Mouse (Mus musculus) kidney, adult 9 months (tissue): ENCODE data around the gene Hrasls.
A peak's percentile ranks its signal among the peaks of the same experiment; 100 is the strongest.

Source experiments
- DNase-seq: peaks from one replicate; pipeline ENCODE4 v3.0.0; 2022

The Hrasls gene

DNA sequence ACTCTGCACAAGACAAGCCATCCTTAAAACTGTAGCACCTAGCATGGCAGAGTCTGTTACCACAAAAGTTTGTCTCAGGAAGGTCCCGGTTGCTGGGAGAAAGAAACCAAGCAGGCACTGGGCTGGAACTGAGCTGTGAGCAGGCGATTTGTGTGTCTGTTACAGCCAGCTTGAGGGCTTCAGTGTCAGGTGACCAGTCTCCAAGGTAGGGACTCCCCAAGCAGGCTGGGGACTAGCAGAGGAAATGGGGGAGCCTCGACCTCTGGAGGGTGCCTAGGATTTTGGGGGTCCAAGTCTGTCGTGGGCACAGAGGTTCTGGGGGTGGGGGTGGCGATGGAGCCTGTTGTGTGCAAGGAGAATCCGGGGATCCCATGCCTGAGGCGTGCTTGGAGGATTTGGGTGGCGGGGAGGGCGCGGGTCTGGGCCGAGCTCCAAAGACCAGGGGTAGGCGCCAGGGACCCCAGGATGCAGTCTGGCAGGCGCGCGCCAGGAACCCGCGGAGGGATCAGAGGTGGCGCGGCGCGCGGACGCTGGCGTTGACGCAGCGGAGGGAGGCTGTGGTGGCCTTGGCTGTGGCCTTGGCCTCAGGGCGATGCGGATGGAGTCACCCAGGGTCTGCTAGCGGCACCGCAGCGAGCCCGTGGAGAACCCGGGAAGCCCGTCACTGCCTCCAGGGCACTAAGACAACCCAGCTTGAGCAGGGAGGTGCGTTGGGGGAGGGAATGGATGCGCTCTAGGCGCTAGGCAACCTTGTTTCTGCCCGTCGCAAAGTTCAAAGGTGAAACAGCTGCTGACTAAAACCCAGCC lies at the start of gene Hrasls:
Gene Hrasls (plus strand): TSS at position 91 of the 807 bp plus-strand sequence.
- DNase-seq, result peak; percentile 61

DNA sequence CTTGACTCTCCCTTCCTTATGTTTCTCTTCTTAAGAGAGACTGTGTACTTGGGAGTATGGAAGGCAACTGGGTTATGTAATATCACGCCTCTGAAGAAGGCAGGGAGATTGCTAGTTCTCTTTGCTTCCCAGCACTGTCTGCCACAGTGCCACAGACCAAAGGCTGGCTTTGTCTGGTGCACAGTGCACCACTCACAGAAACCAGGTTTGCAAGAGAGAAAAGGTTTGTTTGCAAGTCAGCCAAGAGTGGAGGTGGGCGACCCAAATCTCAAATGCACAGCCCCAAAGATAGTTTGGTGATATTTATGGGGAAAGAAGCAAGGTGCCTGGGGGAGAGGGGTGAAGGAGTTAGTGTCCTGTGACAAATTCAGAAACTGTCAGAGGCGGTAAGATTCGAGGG lies 47.2 kb upstream of the Hrasls start:
- no peak for DNase-seq

DNA sequence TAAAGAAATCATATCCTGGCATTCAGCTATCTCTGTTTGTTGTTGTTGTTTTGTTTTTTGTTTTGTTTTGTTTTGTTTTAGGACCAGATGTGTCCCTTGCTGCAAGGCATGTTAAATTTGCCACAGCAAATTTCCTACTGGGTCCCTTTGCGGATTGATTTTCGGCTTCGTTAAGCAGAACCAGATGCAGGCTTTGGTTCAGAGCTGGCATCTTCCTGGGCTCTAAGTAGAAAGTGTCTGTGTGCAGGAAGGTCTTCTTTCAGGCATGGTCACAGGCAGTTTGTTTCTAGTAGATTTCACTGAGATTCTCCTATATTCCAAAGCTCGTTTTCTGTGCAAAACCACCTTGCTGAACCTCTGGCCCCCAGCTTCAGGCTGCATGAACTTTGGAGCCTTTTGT lies 42.4 kb upstream of the Hrasls start:
- no peak for DNase-seq

DNA sequence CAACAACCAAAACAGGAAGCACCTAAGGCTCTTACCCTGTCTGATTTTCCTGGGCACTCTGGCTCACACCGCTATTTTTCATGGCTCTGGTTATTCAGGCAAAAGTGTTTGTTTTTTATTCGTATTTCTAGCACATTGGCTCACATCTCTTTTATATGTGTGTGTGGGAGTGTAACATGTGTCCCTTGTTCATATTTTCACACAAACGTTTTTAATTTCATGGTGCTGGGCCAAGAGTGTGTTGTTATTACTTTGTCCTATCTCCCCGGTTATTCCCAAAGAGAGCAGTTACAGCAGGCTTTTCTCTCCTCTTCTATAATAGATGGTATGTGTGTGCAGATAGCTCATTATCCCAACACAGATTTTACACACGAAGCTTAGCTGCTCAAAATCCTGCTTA lies 37.8 kb upstream of the Hrasls start:
- no peak for DNase-seq

DNA sequence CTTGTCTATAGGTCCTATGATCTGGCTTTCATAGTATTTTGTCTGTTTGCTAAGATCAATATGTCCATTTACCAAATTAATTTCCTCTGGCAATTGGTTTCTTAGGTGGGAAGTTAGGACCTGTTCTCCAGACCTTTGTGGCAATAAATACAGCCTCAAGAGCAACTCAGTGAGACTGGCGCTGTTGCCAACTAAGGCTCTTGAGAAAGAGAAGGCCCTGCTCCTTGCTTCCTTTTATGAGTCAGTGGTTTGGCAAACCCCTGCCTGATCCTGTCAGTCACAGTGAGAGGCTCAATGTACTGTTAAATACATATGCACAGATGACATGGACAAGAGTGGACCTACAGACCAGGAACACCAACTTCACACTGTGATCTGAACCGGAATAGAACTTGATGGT lies 36.3 kb upstream of the Hrasls start:
- DNase-seq, result no peak

DNA sequence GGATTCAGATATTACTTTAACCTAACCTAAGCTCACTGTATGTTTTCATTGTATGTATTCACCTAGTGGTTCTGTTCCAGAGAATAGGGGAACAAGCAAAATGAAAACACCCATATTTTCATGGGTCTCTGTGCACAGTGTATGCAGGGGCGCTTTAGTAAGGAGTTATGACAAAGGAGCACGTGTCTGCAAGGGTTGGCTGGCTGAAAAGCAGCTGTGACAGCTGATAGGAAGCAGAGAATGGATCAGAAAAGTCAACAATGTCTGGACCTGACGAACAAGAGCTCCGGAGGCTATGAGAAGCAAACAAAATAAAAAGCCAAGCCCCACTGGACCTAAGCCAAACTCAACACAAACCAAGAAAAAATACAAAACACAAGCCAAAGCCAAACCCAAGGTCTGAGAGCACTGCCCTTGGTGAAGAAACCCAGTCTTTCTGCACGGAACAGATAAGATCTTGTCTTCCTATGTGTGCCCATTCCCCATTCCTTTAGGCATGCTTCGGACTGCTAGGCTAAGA lies 34.6 kb upstream of the Hrasls start:
- DNase-seq, result no peak

DNA sequence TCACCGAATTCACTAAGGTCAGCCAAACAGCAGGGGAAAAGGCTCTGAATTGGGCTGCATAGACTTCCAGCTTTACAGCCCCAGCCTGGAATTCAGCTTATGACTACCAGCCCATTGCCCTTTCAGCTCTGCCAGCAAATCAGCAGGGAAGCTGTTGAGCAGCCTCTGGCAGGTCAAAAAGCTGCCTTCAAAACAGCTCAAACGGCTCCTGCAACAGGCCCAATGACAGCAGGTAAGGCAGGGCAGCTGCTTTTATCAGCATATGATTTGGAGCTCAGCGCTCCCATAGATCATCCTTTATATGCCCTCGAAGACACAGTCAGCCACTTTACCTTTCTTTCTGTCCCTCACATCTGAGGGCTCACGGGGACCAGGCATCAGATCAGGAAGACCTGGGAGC lies 16.6 kb upstream of the Hrasls start:
- DNase-seq, result no peak

DNA sequence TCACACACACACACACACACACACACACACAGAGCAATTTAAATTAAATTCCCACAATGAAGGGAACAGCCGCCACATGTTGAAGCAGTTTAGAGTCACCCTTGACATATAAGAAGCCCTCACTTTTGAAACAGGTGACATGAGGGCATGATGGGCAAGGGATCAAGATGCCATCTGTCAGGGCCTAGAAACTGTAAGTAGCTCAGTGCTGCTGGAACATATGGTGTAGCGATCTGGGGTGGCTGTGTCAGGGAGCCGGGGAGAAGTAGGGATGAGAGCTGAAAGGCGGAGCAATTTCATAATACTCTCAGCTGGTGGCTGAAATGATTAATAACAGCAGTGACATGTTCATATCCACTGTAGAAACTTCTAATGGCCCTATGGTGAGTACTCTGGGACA lies 15.5 kb upstream of the Hrasls start:
- no peak for DNase-seq

DNA sequence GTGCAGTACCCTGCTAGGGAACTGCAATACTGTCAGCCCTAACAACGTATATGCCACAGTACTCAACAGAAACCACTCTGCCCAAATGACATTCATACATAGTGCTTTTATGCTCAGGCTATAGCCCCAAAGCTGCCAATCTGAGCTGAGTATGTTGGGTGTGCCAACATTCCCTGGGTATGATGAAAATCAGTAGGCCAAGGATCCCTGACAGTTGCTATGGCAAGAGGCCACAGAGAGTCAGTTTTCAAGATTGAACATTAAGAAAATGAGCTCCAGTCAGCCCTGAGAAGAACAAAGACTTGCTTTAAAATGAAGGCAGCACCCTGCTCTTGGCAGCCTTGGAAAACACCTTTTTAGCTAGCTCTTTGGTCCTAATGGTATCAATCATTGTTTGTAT lies 14.3 kb upstream of the Hrasls start:
- no peak for DNase-seq

DNA sequence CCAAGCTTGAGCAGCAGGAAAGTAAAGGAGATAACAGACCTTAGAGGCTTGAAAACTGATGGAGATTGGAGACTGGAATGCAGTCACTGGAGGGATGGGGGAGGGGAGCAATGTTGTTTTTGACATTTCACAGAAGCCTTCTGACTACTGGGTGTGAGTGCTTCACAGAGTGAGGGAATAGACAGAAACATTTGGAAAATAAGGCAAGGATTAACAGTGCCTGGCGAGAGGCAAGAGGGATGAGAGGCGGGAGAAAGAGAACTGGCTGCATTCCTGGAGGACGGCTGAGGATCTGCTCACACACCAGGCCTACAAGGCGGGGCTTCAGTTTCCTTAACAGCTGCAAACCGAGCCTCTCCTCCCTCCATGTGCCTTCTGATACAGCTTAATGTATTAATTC lies 11.0 kb upstream of the Hrasls start:
- DNase-seq, result no peak

DNA sequence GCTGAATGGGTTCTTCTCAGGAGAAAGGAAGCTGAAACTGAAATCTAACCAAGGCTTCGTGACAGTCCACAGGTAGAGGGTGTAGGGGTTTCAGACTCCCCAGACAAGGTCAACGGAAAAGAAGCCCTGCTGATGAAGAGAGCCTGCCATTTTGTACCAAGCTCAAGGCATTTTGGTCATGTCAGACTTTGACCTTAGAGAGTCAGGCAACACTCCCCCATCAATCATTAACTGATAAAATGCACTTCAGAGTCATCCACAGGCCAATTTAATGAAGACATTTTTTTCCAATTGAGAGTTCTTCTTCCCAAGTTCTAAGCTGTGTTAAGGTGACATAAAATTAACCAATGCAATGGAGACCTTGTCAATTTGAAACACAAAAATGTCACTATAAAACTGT lies 8.3 kb upstream of the Hrasls start:
- peak; percentile 69 for DNase-seq

DNA sequence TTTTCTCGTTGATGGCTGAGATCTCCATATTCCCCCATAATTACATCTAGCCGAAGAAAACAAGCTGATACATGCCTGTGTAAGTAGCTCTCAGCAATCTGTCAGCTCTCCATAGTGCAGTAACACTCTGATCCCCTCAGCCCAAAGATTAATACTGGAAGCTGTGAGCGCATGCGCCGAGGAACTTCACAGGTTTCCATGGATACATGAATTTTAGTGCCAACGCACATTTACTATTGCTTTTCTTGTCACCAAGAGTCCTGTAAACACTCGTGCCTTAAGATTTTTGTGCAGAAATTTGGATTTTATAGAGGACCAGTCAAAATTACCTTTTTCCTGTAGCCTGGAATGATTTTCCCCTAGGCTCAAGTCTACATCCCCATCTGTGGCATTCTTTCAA lies 4.6 kb upstream of the Hrasls start:
- DNase-seq, result no peak

DNA sequence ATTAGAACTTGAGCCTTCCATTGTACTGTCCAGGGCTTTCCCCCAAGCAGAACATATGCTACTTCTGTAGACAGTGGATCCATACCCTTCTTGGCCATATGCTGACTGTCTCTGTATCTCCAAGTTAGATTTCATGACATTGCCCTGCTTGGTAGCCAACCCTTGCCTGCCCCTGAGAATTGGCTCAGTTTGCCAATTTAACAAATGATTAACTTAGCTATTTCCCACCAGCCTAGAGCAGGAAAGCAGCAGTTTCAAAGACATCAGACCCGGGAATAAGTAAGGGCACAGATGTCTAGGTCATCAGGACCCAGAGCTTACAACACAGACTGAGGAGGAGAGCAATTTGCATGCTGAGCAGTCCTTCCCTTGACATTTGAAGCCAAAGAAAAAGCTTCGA lies 3.9 kb upstream of the Hrasls start:
- DNase-seq, result peak; percentile 59

DNA sequence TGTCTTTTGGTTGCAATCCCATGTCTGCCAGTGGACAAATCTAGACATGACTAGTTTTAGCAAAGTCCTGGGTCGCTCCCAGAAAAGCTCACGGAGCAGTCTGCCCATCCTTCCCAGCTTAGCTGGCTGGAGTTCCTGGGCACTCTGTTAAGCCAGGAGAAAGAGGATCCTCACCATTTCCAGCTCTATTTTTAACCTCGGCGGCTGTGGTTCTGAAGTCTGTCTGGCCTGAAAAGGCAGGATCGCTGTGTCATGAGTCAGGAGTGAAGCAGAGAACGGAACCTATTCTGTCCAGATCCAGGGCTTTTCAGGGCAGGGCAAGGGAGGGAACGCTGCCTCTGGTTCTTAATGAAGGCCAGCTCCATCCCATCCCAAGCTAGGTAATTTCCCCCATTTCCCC lies 654 bp upstream of the Hrasls start:
- no peak for DNase-seq

DNA sequence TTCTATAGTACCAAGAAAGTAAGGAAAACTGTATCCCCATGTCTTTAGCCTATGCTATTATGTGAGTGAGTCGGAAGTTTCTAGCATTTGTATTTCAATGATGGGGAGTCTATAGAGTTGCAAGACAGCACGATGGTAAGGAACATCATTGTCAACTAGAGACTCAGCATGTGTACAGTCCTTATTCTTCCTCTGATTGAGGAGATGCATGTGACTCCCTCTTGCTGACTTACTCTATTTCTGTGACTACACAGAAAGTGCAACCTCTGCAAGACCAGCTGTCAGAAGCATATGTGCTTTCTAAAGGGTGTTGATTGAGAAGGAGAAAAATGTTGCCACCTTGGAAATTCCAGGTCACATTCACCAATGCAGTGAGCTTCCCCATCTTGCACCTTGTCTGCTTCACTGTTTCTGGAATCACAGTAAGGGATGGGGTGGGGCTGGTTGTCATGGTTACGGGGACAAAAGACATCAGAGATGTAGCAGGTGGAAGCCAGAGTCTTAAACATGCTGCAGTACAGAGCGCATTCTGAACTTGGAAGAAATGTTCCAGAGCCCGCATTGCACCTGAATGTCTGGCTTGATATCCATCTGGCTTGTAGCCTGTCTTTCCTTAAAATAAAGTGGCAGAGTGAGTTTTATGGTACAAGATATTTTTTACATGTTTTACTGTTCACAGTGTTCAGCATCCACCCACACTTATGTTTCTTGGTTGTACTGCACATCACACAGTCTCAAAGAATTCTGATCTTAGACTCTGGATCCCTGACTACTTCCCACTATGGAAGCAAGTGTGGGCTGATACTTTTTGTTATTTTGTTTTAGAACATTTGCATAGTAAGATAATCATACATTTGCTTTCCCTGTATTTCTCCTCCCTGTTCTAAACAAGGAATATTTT lies 7.2 kb downstream of the Hrasls start:
- DNase-seq, result no peak

DNA sequence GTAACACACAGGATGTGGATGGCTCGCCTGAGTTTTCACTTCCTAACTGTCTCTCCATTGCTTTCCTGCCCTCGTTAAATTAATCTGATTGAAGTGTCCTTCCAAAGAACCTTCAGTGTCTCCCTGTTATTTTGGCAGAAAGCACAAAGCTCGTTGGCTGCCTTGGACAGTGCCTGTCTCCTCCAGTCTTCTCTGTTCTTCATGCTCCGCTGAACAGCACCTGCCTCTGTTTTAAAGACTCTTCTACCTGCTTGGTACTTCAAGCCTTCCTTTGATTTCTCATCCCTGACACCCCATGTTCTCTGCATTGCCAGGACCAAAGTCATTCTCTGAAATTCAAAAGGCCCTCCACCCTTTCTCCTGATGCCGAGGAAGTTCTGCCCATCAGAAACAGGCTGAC lies 26.5 kb downstream of the Hrasls start:
- peak; percentile 14 for DNase-seq

DNA sequence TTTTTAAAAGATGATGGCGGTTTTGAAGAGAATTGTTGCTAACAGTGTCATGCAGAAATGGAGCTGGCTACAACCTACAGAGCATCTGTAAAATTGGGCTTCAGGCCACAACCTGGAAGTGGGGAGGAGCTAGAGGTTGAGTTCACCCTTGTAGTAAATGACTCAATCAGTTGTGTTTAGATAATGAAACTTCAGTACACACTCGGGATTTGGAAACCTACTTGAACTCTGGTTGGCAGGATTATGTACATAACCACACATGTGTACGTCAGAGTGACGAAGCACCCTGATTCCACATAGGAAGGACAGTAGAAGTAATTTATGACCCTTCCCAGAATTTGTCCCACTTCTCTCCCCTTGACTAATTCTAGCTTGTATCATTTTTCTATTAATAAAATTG lies 44.8 kb downstream of the Hrasls start:
- no peak for DNase-seq
